Mouse (Mus musculus): ENCODE data around the gene Itgb6.

Itgb6 gene

DNA sequence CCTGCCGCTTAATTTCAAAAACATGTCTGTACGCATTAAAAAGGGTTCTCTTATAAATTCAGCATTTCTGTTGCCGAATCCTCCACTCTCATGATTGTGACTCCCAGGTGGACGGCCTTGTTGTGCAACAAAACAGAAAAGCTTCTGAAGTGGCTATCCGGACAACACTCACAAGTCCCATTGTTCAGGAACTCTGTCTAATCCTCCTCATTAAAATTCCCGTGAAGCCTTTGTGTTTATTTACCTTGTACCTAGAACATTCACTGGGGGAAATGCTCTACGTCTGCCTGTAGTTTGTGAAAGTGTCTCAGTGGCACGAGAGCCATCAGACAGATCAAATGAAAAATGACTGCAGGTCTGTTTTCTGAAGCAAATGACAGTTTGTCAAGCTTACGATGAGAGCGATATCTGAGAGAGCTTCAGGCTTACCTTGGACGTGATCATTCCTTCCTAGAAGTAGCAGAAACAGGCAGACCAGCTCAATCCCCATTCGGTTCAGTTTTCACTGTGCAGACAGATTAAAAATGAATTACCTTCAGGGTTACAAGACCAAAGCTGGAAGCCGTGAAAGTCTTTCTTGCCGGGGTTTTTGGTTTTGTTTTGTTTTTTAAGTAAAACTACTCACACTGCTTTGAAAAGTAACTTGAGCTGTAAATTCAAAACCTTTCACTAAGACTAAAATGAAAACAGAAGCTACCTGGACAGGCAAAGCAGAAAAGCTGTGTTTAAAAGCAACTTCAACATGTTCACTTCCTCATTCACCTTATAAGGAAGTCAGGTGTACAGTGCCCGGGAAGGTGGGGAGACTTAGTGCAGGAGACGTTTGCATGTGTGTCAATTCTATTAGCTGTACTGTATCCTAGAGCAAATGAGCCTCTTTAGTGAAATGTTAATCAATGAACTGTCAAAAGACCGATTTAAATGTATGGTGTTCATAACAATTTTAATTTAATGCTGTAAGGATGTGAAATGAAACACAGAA is 49.2 kb downstream of the Itgb6 start:
- no peak for DNase-seq

DNA sequence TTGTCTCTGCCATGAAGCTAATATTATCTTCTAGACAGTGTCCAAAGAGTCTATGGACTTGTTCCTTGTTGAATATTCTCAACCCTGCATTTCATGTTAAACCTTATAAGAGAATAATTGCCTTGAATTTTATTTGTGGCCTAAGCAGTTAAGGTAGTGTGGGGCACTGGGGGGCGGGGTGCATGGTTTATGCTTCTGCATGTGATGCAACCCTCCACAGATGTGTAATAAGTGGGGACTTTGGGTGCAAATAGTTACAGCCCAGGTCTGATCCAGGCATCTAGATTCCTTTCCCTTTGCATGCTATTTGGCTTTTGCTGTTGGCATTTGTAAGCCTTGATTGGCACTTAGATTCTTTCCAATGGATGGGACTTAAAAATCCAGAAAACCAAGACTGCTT is 51.2 kb downstream of the Itgb6 start:
- DNase-seq: no peak

DNA sequence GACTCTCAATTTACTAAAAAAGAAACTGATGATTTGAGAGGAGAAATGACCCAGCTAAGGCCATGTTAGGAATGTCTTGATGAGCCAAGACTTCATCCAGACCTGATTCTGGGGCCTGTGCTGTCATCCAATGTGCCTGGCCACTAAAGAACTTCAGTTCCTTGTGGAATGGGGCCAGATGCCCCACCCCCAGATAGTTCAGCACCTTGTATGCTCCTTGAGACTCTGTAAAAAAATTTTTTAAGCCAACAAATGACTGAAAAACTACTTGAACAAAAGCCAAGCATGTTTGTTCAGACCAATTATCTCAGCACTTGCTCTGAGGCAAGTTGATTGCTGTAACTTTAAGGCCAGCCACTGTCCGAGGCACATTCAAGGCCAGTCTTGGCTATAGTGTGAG is 59.4 kb downstream of the Itgb6 start:
- no peak for DNase-seq

DNA sequence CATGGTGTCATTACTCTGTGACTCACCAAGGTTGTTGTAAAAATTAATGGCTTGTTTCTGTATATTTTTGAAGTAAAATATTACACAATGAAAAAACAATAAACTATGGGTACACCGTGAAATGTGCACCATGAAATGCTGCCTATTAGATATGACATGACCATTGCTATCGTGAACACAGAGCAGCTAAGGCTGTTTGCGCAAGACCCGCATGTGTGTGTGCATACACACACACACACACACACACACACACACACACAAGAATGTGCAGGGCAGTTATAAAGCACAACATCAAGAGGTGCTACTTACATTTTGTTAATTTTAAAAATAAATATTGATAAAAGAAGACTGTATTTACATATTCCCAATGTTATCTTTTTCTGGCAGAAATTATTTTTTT is 62.5 kb downstream of the Itgb6 start:
- no peak for DNase-seq

DNA sequence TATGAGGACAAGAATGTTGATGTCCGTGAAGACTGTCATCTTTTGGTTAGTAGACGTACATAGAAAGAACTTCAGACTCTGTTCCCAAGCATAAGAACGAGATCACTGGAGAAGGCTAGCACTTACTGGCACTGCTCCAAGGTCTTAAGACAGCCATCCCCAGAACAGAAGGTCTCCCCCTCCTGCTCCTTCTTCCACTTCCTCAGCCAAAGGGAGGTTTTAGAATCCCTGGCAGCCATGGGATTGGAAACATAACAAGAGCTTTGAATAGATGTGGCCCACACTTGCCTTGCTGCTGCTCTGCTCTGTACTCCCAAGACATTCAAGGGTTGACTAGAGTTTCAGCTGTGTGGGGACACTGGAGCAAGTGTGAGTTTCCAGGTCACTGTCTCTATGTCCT is 63.5 kb downstream of the Itgb6 start:
- no peak for DNase-seq

DNA sequence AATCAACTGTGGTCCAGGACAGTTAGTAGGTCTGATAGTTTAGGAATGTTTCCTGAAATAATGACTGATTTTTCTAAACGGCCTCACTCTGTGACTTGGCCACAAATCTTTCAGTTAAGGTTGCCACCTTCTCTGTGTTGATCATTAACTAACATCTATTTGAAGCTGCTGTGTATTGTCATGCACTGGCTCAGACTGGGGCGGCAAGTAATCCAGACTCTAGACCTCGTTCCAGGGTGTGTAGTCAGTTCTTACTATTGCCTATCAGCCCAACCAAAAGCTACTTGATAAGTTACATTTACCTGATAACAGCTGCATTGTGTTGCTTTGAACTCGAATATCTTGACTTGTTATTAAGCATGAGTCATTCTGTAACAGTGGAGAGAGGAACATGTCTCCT is 67.6 kb downstream of the Itgb6 start:
- DNase-seq: no peak

DNA sequence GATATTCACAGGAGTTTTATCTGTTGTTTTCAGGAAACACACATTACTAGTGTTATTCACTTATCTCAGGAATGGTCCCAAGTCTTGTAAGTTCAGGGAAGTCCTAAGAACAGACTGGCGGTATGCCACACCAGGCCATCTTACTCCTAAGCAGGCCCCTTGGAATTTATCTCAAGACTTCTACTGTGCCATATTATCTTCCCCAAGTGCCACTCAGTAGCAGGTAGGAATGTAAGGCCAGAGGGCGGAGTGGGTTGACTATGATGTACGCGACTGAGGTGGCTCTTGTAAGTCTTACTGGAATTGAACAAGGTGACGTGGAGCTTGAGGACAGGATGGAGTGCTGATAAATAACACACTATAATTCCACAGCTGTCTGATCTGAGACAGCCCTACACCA is 72.3 kb downstream of the Itgb6 start:
- no peak for DNase-seq

DNA sequence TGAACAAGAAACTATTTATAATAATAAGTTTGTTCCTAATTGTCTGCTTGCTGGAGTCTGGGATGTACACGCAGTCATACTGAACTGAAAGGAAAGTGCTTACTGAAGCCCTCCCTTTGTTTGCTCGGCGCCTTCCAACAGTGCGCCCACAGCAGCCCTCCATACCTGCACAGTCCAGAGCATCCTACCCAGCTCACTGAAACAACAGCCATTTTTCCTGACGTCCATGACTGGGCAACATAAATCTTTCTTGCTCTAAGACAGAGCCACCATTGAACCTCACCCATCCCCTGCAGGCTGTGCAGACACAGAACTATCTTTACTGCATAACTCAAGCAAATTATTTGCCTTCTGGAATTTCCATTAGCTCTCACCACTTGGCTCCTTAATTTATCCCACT is 74.8 kb downstream of the Itgb6 start:
- no peak for DNase-seq

DNA sequence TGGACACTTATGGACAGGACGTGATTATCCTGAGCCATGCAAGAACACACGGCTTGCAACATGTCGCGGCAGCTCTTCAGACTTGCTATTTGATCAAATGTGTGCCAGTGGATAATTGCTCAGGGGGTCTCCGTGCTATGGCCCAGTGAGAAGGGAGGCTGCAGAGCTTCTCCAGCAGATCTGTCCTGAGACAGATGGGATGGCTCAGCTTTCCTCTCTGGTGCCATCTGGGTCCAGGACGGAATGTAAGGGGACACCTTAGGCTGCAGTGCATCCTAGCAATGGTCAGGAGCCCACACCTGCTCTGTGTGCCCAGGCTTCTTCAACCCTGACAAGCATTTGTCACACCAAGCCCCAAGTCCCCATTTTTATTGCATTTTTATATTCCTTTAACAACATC is 75.9 kb downstream of the Itgb6 start:
- no peak for DNase-seq

DNA sequence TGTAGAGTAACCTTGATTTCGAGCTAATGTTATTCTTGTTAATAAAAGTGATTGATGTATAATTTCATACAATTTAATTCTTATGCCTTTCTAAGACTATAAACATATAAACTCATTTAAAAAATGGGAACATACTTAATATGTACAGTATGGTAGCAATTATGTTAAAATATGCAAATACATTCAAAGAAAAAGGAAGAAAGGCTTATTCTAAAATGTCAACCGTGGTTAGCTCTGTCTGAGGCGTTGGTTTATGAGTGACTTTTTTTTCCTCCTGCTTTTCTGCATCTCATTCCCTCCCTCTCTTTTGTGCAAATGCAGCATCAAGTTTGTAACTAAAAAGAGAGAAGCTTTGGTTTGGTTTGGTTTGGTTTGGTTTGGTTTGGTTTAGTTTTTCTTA is 79.0 kb downstream of the Itgb6 start:
- DNase-seq: no peak

DNA sequence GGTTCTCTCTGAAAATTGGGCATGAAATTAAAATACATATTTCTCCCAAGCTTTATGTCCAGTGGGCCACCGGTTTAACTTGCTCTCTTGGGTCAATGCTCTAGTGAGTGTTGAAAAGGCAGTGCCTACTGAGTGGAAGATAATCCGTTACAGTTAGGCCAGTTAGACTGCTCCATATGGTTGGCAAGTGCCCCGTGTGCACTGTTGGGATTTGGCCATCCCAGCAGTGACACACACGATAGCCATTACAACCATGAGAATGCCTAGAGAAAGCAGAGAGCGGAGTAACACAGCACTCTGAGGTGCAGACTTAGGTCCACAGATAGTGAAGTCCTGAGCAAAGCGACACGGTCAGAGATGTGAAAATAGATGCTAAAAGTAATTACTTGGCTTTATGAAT is 79.8 kb downstream of the Itgb6 start:
- DNase-seq: no peak

DNA sequence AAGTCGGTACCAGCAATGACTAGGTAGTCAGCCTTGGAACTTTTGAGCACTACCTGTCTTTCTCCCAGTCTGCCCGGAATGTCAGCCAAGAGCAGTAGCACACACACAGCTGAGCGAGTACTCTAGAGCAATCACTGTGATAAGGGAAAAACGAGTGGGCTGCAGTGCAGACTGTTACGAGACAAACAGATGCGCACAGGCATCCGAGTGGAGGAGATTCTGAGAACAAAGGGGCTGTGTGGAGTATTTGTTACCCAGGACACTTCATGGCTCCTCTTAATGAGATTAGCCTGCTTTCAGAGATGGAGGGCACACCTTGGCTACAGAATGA is 82.1 kb downstream of the Itgb6 start:
- DNase-seq: no peak

DNA sequence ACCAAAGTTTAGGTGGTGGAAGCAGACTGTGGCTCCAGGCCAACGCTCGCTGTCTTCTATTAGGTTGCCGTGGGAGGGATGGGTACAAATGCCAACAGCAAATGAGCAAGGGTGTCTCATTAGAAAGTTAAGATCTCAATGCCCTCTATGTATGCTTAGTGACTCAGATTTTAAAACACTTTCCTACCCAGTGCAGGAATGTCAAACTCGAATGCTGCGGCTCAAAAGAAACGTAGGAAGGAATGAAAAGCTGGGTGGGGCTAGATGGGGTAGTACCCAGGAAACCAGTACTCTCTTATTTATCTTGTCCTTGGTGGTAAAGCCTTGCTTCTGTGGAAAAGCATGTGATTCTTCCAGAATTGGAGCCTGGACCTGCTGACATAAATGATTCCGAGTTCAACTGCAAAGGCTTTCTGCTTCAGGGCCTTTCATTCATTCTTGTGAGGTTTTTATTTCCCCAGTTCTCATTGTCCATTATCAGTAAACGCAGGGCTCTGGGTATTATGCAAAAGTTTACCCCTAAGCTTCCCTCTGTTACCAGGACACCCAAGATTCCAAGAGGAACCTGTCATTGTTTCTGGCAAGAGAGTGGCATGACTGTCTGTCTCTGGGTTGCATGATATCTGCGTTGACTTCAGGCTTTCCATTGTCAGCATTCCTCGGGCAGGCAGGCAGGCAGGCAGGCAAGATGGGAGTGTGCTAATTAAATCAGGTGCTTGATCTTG is 82.7 kb downstream of the Itgb6 start:
- no peak for DNase-seq

DNA sequence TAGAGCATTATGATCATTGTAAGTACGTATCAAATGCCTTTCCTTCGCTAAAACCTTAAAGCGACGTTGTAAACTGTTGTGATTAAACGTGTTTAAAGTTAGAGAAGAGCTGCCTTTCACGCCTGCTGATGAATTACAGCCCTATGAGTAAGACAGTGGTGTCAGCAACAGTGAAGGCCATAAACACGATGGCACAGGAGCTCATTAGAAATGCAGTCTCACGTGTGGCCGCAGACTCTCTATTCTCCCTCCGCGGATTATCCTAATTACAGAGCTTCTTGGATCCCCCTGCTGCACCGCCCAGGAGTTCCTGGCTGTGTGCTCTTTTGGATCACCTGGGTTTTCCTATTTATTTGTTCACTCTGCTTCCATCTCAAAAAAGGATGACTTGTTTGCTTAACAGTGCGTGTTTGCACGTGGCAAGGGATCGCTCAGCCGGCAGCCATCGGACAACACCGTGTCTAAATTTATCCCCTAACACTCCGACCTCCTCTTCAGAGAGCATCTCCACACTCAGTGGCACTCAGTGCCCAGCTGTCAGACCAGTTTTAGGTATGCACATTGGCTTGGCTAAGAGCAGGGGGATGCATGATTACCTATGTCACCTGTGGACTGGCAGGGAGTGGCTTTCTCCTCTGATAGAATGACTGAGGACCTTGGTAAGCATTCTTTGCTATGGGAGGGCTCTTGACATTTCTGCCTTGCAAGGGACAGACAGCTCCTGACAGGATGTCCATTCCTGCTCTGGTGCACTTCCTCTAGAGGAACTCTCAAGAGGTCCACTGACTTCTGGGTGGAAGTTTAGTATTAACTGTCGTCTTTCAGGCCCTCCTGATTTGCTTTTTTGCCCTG is 85.3 kb downstream of the Itgb6 start:
- no peak for DNase-seq

DNA sequence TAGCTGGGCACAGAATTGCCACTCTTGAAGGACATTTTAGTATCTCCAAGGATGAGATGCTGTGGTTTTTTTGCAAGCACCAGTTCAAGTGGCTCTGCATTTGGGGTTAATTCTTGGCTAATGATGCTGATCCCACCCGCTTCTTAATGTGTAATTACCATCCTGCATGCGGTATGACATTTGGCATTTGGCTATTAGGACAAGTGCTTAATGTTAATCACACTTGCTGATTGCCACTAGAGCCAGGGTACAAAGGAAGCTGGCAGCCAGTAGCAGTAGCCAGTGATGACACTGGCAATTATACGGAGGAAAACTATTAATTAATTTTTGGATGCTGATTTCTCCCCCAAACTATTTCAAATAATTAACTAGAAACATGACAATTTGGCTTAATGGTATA is 86.0 kb downstream of the Itgb6 start:
- no peak for DNase-seq

DNA sequence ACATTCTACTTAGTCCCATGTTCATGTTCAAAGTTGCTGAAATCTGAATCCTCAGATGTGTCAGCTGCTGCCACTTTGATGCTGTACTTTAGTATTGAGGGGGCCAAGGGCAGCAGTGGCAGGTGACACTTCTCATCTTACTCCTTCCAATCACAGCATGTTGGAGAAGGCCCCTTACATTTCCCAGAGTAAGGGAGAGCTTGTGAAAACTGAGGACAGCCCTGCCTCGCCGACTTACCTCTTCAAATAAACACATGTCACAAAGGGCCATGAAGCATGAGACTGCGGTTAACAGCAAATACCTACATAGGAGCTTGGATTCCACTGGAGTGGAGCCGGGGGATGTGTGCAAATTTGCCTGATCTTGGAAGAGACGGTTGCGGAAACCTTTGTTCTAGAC is 86.4 kb downstream of the Itgb6 start:
- DNase-seq: no peak

DNA sequence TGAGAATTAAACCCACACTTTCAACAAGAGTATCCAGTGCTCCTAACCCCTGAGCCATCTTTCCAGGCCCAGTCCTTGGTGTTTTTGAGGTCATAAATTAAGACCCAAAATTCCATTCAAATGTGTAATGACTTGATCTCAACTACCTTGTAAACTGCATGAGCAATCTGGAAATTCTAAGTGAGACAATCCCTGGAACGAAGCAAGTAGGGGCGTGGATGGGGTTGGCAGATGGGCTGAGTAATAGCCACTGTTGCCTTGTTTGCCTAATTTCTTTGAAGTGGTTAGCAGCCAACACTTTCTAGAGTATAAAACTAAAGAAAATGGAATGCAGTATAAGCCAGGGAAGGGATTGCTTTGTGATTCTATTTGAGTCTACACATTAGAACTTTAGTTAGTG is 89.7 kb downstream of the Itgb6 start:
- no peak for DNase-seq

DNA sequence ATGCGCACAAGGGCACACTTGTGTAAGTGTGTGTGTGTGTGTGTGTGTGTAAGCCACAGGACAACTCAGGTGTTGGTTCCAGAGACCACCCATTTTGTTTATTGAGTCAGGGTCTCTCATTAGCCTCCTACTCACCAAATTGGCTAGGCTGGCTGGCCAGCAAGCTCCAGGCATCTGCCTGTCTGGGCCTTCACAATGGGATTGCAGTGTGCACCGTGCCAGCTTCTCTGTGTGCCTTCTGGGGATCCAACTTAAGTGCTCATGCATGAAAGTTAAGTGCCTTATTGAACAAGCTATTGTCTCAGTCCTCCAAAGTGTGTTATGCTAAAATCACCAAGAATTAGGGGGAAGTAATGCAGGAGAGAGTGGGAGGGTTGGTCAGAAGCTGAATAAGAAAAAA is 92.1 kb downstream of the Itgb6 start:
- no peak for DNase-seq

DNA sequence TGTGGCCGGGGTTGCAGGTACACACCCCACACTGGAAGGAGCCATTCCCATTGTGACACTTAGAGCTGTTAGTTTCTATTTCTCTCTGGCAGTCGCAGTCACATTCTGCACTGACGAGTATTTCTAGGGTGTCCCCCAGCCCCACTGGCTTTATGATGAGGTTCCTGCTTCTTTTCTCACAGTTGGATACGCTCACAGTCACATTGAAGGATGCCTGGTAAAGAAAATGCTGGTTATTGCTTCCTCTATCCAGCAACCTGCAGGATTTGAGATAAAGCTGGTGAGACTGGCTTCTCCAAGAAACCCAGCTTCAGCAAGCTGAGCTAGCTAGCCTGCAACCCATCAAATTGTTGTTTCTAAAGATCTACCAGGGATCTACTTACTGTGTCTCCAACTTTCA is 94.5 kb downstream of the Itgb6 start:
- no peak for DNase-seq

DNA sequence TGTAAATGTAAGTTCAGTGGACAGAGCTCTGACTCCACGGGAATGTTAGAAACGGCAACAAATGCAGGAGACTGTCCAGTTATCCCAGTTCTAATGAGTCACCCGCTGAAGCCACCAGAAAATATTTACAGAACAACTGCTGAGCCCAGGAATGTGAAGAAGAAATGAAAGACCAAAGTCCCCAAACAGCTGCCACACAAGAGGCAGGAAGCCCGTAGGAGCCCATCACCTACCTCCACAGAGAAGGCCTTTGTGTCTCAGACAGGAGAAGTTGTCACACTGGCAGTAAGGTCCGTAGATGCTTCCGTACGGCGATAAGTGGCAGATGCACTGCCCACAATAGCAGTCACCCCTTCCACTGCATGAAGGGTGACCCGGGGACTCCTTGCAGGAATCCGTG is 94.9 kb downstream of the Itgb6 start:
- no peak for DNase-seq

DNA sequence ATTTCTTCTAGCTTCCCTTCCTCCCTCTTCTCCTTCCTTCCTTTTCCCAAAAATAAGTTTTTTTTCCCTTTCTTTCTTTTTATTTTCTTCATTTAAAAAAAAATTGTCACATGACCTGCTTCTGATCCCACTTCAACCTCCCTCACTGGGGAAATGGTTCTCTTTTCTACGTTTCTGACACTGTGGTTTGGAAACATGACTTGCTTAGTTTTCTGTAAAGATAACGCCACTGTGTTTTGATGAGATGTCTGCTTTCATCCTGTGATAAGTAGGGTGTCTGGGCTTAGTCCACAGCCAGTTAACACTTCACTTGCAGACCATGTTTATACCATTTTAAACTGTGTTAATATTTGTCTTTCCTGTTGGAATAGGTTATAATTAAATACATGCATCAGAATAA is 96.7 kb downstream of the Itgb6 start:
- no peak for DNase-seq

DNA sequence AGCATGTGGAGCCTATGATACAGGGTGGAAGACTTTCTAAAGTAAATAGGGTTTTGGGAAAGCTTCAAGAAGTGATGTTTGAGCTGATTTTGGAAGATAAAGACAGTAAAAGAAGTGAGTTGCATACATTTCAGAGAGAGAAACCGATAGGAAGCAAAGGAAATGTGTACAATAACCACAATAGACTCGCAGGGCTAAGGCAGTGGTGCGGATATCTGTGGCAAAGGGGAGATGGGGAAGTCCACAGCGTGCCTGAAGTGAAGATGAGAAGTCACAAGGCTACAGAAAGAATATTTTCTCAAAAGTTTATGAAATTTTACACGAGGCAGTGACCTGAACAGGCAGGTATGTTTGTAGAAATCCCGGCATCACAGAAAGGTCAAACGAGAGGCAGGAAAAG is 100.3 kb downstream of the Itgb6 start:
- DNase-seq: no peak

DNA sequence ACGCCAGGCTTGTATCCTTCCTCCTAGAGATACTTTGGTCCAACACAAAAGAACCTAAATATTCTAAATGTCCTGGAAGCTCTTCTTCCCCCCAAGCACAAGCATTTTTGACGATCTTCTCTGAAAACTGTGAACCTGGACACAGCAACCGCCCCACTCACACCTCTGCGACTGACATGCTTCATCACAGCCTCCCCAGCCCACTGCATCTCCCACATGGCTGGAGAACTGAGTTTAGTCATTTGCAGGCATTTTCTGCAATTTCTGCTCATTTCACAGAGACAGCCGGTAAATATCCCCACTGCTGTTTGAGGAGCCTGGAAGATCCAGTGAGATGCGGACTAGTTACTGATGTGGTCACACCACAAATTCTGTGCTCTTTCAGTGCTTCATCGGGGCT is 107.7 kb downstream of the Itgb6 start:
- no peak for DNase-seq

DNA sequence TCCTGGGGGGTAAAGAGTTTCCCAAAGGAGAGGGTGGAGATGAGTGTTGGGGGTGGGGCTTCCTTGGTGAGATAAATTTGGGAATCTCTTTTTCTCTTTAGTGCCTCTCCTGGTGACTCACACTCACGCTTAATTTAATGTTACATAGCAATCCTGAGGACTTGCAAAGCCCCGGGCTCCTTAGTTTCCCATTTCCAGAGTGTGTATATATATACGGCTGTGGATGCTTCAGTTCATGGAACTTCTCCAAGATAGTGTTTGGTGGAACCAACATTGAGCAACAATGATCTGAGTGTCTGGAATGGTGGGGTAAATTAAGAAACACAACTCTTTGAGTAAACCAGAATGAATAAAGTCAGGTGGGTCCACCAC is 108.6 kb downstream of the Itgb6 start:
- DNase-seq: no peak

All from kidney, adult 18-20 months (tissue).